Mouse (Mus musculus) G1E (cell line): Measurements from ENCODE around the gene Surf4. TPM values are rescaled to one million over a fixed set of nuclear protein-coding genes. Genes with fewer than 3 reads are reported as not detected.

Source experiments
- ATAC-seq: 2 replicates; pipeline ENCODE4 v1.8.0; 2016; ENCODE audit warnings: mild to moderate bottlenecking; ENCODE audit not compliant: insufficient number of reproducible peaks, poor library complexity, low FRiP score, severe bottlenecking; ENCODE audit errors: extremely low read depth
- DNase-seq: peaks from one replicate; pipeline ENCODE4 v3.0.0; 2012; ENCODE audit warnings: low spot score
- H3K27me3 ChIP-seq: 2 replicates; pipeline ENCODE4 v1.6.1; 2012; ENCODE audit warnings: mild to moderate bottlenecking, low read length, inconsistent platforms; ENCODE audit not compliant: insufficient read depth
- H3K36me3 ChIP-seq: replicated peaks from 2 replicates; pipeline ENCODE3; 2012; ENCODE audit warnings: mild to moderate bottlenecking, inconsistent platforms
- H3K4me1 ChIP-seq: 2 replicates; pipeline ENCODE4 v1.6.1; 2012; ENCODE audit warnings: low read depth, low read length, inconsistent platforms, mixed read lengths; ENCODE audit not compliant: insufficient read depth
- H3K4me3 ChIP-seq: 2 replicates; pipeline ENCODE4 v1.5.1; 2012; ENCODE audit warnings: low read depth, mild to moderate bottlenecking, inconsistent platforms, low read length, moderate library complexity, mixed read lengths
- H3K9me3 ChIP-seq: replicated peaks from 2 replicates; pipeline ENCODE4 v1.6.1; 2012; ENCODE audit warnings: inconsistent platforms
- CTCF ChIP-seq: IDR thresholded peaks from 2 replicates; pipeline ENCODE4 v1.5.1; 2012; ENCODE audit warnings: low read depth, low read length, inconsistent platforms, mixed read lengths
- GATA1 ChIP-seq: IDR thresholded peaks from 2 replicates; pipeline ENCODE4 v1.6.1; 2012; ENCODE audit warnings: borderline replicate concordance, low read length, inconsistent platforms, mixed read lengths
- GATA2 ChIP-seq: IDR thresholded peaks from 2 replicates; pipeline ENCODE4 v1.6.1; 2012; ENCODE audit warnings: low read depth, low read length, inconsistent platforms, borderline replicate concordance
- POLR2AphosphoS5 ChIP-seq: IDR thresholded peaks from 2 replicates; pipeline ENCODE4 v1.6.1; 2012; ENCODE audit warnings: low read depth, low read length, inconsistent platforms; ENCODE audit not compliant: insufficient replicate concordance
- TAL1 ChIP-seq: conservative IDR thresholded peaks from 2 replicates; pipeline ENCODE4 v1.6.1; 2012; ENCODE audit warnings: low read depth, low read length, inconsistent platforms, mixed read lengths
- polyA plus RNA-seq: library from polyadenylated mRNA; stranded (reverse); fragments of >175 nt; gene quantifications from 2 replicates; pipeline ENCODE4 v1.2.3, GENCODE M21; 2012
- total RNA-seq, 2 experiments: library from RNA; stranded (forward) in 1 of 2; stranded (reverse) in 1 of 2; fragments of 200-1000 nt in 1 of 2; fragments of >200 nt in 1 of 2; fragmentation: Nextera tagmentation in 1 of 2; gene quantifications; 2 replicates each; pipeline ENCODE4 v1.2.3; 2014 to 2017

Gene Surf4
- total and polyA plus RNA-seq, 3 experiments, result 72.9 to 88.0 (median 80.7) TPM

DNA sequence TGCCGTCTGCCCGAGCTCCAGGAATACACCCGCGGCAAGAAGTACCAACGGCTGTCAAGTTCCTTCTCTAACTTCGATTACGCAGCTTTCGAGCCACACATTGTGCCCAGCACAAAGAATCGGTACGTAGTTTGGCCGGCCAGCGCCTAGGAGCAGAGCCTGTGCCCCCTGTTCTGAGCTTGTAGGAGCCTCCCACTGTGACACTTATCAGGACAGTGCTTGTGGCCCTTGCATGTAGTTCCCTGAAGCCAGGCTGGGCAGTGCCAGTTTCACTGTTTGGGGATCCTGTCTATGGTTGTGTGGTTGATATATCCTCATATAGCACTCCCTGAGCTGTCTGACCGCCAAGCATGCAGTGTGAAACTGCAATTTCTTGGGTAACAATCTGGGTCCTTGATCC is 17.0 kb downstream of the Surf4 start:
- Histone ChIP-seq H3K9me3 (no peaks in the 10 kb centered on the region), H3K36me3 (peaks cover 87% of the 10 kb centered on the region), H3K4me1 (peaks cover 85% of the 10 kb centered on the region), H3K27me3 (no peaks in the 10 kb centered on the region), H3K4me3 (peak overlapping the region; percentile 86)
- DNase-seq, result no peak
- no peak for TF ChIP-seq CTCF
- no peak for TF ChIP-seq GATA1
- no peak for TF ChIP-seq POLR2AphosphoS5
- TF ChIP-seq GATA2, result no peak
- TF ChIP-seq TAL1, result no peak
- ATAC-seq, result no peak

DNA sequence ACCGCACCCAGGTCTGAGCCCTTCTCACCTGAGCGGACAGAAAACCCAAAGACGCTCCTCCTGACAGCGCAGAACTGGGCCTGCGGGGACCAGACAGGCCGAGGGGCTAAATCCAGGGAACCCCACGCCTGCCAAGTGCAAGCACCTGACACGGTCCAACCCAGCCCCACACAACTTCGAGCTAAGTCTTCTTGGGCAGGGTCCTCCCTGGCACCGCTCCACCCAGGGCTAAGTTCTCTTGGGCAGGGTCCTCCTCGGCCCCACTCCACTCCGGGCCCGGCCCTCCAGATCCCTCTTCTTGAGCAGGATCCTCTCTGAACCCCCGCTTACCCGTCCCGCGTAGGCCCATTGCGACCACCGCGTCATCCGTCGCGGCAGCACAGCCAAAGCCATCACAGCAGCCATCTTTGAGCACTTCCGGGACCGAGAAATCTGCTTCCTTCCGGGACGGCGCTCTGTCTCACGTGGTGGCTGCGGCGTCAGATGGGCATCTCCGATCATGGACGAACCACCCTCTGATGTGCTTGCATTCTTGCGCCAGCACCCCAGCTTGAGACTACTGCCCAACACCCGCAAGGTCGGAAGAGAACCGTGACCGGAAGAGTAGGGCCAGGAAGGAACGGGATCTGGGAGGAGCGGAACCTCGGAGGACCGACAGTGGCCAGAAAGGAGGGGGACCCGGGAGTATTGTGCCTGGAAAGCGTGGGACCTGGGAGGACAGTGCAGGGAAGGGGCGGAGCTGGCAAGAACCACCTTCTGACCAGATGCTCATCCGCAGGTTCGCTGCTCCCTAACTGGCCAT is 17.6 kb downstream of the Surf4 start, which contains the start of the genes Surf2 and Surf1:
Surf2 (plus strand) TSS at position 441 of the 802 bp plus-strand sequence.
Surf1 (minus strand) TSS at position 604 of the 802 bp plus-strand sequence.
- ATAC-seq (peak; percentile 73), DNase-seq (peak; percentile 81)
- H3K36me3 ChIP-seq, result peaks cover 87% of the 10 kb centered on the region
- H3K27me3 ChIP-seq, result no peaks in the 10 kb centered on the region
- H3K9me3 ChIP-seq, result no peaks in the 10 kb centered on the region
- TF ChIP-seq GATA2 (no peak), TAL1 (no peak), GATA1 (no peak), CTCF (no peak), POLR2AphosphoS5 (0 out of 2 replicates have a peak, but pooled peaks have one; percentile 22)
- peaks cover 82% of the 10 kb centered on the region for H3K4me1 ChIP-seq
- peak within 1 kb of the TSS; percentile 86 for H3K4me3 ChIP-seq

DNA sequence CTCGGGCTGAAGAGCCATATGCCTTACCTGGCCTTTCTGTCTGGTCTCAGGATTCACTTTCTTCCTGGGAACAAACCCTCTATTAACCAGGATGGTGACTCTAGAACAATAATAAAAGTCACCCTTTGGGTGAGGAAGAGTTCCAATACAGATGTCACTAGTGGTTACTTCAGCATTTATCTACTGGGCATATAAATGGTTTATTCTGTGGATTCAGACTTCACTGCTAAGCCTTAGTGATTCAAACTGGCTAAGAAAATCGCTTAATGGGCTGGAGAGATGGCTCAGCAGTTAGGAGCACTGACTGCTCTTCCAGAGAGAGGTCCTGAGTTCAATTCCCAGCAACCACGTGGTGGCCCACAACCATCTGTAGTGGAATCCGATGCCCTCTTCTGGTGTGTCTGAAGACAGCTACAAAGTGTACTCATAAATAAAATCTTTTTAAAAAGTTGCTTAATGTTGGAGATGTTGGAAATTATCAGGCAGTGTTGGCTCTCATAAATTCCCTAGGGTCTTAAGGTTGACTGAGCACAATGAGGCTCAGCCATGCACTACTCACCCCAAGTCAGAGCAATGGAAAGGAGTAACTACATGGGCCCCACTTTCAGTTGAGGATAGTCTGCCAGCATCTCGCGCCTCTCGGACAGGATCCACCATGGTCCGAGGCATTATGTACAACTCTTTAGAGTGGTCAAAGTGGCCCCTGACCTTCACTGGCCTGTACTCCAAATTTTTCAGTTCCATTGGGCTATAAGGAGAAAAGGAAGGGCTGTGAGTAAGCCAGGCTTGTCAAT is 19.4 kb downstream of the Surf4 start:
- Histone ChIP-seq H3K9me3 (no peaks in the 10 kb centered on the region), H3K4me3 (peak overlapping the region; percentile 99; the same call in 1 of the 2 replicates), H3K36me3 (peaks cover 73% of the 10 kb centered on the region), H3K4me1 (peaks cover 75% of the 10 kb centered on the region), H3K27me3 (no peaks in the 10 kb centered on the region)
- no peak for TF ChIP-seq GATA1
- peak; percentile 70; the same call in 1 of the 2 replicates for TF ChIP-seq POLR2AphosphoS5
- TF ChIP-seq TAL1, result no peak
- TF ChIP-seq GATA2, result no peak
- ATAC-seq, result no peak
- no peak for DNase-seq

DNA sequence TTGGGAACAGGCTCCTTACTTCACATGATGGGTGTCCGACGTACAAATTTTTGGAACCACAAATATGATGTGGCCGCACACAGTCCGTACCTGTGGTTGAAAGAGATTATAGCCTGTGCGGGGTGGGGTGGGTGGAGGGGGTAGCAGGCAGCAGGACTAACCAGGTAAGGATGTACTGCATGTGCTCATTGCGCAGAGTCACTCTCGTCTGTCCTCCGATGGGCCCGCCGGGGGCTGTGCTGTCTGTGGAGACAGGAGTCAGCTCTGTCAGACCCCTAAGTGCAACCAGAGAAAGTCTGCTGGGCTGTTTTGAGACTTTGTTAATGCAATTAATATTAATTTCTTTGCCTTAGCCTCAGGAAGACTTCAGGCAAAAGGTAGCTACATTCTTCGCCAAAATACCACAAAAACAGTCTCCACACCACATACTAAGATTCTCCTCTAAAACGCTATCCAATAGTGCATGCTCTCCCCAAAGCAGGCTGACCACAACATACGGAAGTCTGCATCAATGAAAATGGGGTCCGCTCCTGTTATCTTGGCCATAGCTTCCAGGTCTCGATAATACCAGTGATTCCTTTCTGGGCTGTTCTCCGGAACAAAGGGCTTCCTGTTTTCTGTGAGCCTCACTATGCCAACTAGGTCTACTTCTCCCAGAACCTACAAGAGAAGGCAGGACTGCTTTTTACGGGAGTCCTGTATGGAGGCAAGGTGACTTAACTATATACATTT is 20.1 kb downstream of the Surf4 start:
- DNase-seq, result no peak
- ATAC-seq, result no peak
- Histone ChIP-seq H3K27me3 (no peaks in the 10 kb centered on the region), H3K9me3 (no peaks in the 10 kb centered on the region), H3K36me3 (peaks cover 71% of the 10 kb centered on the region), H3K4me1 (peaks cover 74% of the 10 kb centered on the region), H3K4me3 (peak overlapping the region; percentile 99)
- TF ChIP-seq POLR2AphosphoS5 (peak; percentile 11; the same call in 1 of the 2 replicates), GATA2 (no peak), TAL1 (no peak)

DNA sequence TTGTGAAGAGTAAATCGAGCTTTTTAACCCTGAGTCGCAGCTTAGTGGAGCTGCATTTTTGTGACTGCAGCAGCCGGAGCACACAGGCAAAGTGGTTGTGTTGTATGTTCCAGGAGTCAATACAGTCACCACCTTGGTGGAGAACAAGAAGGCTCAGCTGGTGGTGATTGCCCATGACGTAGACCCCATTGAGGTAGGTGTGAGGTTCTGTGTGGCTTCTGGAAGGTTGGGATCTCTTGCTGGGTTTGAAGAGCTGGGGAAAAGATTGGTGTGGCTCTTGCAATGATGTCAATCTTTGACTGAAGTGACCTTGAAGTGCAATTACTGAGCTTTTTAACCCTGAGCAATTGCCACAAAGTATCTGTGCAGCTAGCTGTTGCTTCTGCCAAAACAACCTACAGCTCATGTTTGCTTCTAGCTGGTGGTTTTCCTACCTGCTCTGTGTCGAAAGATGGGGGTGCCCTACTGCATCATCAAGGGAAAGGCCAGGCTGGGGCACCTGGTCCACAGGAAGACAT is 21.4 kb downstream of the Surf4 start:
- no peak for TF ChIP-seq TAL1
- no peak for TF ChIP-seq CTCF
- TF ChIP-seq POLR2AphosphoS5, result no peak; the same call in 1 of the 2 replicates
- no peak for TF ChIP-seq GATA2
- TF ChIP-seq GATA1, result no peak
- Histone ChIP-seq H3K4me3 (peak overlapping the region; percentile 99), H3K9me3 (no peaks in the 10 kb centered on the region), H3K27me3 (no peaks in the 10 kb centered on the region), H3K4me1 (peaks cover 74% of the 10 kb centered on the region), H3K36me3 (peaks cover 71% of the 10 kb centered on the region)
- no peak for DNase-seq
- ATAC-seq, result no peak
